Mouse (Mus musculus) neural tube, embryonic 11.5 days (tissue): ENCODE data around the gene Gm10273. TPM values are rescaled to one million over a fixed set of nuclear protein-coding genes. Genes with fewer than 3 reads are reported as not detected.
"Not testable (repeated sequence)": the region's sequence is repeated elsewhere in the genome, so short reads cannot be mapped to it uniquely, and the experiment has no call there.

ENCODE experiments used
- ATAC-seq: fragments of 200-750 bp; cut with Nextera tagmentation; 2 replicates; pipeline ENCODE4 v1.8.0; 2017; ENCODE audit warnings: moderate number of reproducible peaks, mild to moderate bottlenecking, moderate TSS enrichment, moderate library complexity; ENCODE audit not compliant: insufficient read depth, low FRiP score, low TSS enrichment
- DNase-seq: peaks from one replicate; pipeline ENCODE4 v3.0.0-alpha.2; 2015; ENCODE audit warnings: low spot score
- H3K27ac ChIP-seq: fragments of 300-500 bp; sonication (generic); 2 replicates; pipeline ENCODE4 v1.5.1; 2014; ENCODE audit warnings: low read depth, mild to moderate bottlenecking, low read length
- H3K27me3 ChIP-seq: fragments of 300-500 bp; sonication (generic); 2 replicates; pipeline ENCODE4 v1.6.1; 2014; ENCODE audit warnings: mild to moderate bottlenecking, low read length, mixed read lengths; ENCODE audit not compliant: control insufficient read depth, insufficient read depth
- H3K36me3 ChIP-seq: fragments of 300-500 bp; sonication (generic); 2 replicates; pipeline ENCODE4 v1.6.1; 2014; ENCODE audit warnings: mild to moderate bottlenecking, low read length, moderate library complexity, mixed read lengths; ENCODE audit not compliant: control insufficient read depth, insufficient read depth
- H3K4me1 ChIP-seq: fragments of 300-500 bp; sonication (generic); 2 replicates; pipeline ENCODE4 v1.6.1; 2014; ENCODE audit warnings: low read length, mixed read lengths; ENCODE audit not compliant: control insufficient read depth, insufficient read depth
- H3K4me2 ChIP-seq: fragments of 300-500 bp; sonication (generic); 2 replicates; pipeline ENCODE4 v1.6.1; 2014; ENCODE audit warnings: low read depth, mild to moderate bottlenecking, moderate library complexity
- H3K4me3 ChIP-seq: fragments of 300-500 bp; sonication (generic); 2 replicates; pipeline ENCODE4 v1.5.1; 2014; ENCODE audit warnings: low read depth, low read length
- H3K9ac ChIP-seq: fragments of 300-500 bp; sonication (generic); 2 replicates; pipeline ENCODE4 v1.6.1; 2014; ENCODE audit warnings: mild to moderate bottlenecking, low read length
- H3K9me3 ChIP-seq: fragments of 300-500 bp; sonication (generic); 2 replicates; pipeline ENCODE4 v1.6.1; 2016; ENCODE audit warnings: low read length; ENCODE audit not compliant: control insufficient read depth
- WGBS: fragments of 180-500 bp; shearing (Covaris S2); extraction: QIAGEN DNeasy Blood & Tissue Kit; methylation state at CpG from one replicate; pipeline ENCODE4 v1.1.7; 2014; 5-methylcytosine and 5-hydroxymethylcytosine counted together
- polyA plus RNA-seq: library from polyadenylated mRNA; unstranded; fragments of >200 nt; fragmentation: Nextera tagmentation; extraction: Ambion mirVana; gene quantifications from 2 replicates; pipeline ENCODE4 v1.2.1, GENCODE M21; 2014

The Gm10273 gene
- polyA plus RNA-seq, 1 experiment from 2014 or later: 16.1 TPM

GRCm38 (mm10) chr10:59380411-59380821 lies 15.0 kb upstream of the Gm10273 start:
- Histone ChIP-seq H3K27ac (no peak overlapping the region), H3K4me1 (no peaks in the 10 kb centered on the region), H3K4me3 (no peak overlapping the region), H3K9ac (no peak overlapping the region), H3K27me3 (no peaks in the 10 kb centered on the region), H3K4me2 (no peak overlapping the region), H3K9me3 (no peaks in the 10 kb centered on the region; the same call in 1 of the 2 replicates), H3K36me3 (no peaks in the 10 kb centered on the region)
- WGBS: 82% methylated on average over 2 of the region's 2 CpGs
- DNase-seq (no peak), ATAC-seq (no peak)

- not testable (repeated sequence) for H3K4me1 ChIP-seq, H3K27ac ChIP-seq, H3K9ac ChIP-seq, H3K4me3 ChIP-seq, DNase-seq, H3K4me2 ChIP-seq, ATAC-seq, H3K36me3 ChIP-seq, H3K27me3 ChIP-seq, H3K9me3 ChIP-seq
- 89% methylated on average over 5 of the region's 10 CpGs for WGBS
Observed at GRCm38 (mm10) chr10:59381563-59381962, 13.9 kb upstream of the Gm10273 start.

- Histone ChIP-seq H3K9ac (no peak overlapping the region), H3K27ac (no peak overlapping the region), H3K4me3 (no peak overlapping the region), H3K27me3 (no peaks in the 10 kb centered on the region), H3K9me3 (no peaks in the 10 kb centered on the region), H3K4me2 (no peak overlapping the region), H3K36me3 (no peaks in the 10 kb centered on the region), H3K4me1 (no peaks in the 10 kb centered on the region)
- WGBS: 92% methylated on average over 7 of the region's 8 CpGs
- DNase-seq (no peak), ATAC-seq (no peak)
Observed at GRCm38 (mm10) chr10:59386951-59387350, 8.5 kb upstream of the Gm10273 start.

GRCm38 (mm10) chr10:59389652-59390051 lies 5.8 kb upstream of the Gm10273 start:
- Histone ChIP-seq H3K27ac (no peak overlapping the region), H3K4me1 (no peaks in the 10 kb centered on the region), H3K9ac (no peak overlapping the region), H3K4me3 (no peak overlapping the region), H3K27me3 (no peaks in the 10 kb centered on the region), H3K4me2 (no peak overlapping the region), H3K36me3 (no peaks in the 10 kb centered on the region), H3K9me3 (no peaks in the 10 kb centered on the region)
- DNase-seq: no peak
- no peak for ATAC-seq
- WGBS: 95% methylated on average over 3 of the region's 3 CpGs

- Histone ChIP-seq H3K4me1 (no peaks in the 10 kb centered on the region), H3K4me3 (no peak overlapping the region), H3K9me3 (no peaks in the 10 kb centered on the region), H3K36me3 (no peaks in the 10 kb centered on the region), H3K9ac (no peak overlapping the region), H3K27me3 (no peaks in the 10 kb centered on the region), H3K4me2 (no peak overlapping the region), H3K27ac (no peak overlapping the region)
- ATAC-seq (no peak), DNase-seq (no peak)
- WGBS: 61% methylated on average over 4 of the region's 4 CpGs
Observed at GRCm38 (mm10) chr10:59391907-59392306, 3.5 kb upstream of the Gm10273 start.

GRCm38 (mm10) chr10:59402899-59403792 lies 7.7 kb downstream of the Gm10273 start, which contains the start of gene Pla2g12b:
Pla2g12b (plus strand) TSS chr10:59403660.
- 80% methylated on average over 21 of the region's 21 CpGs for WGBS
- no peak for ATAC-seq
- DNase-seq: no peak
- H3K27ac ChIP-seq: no peak within 1 kb of the TSS
- H3K9me3 ChIP-seq: no peaks in the 10 kb centered on the region
- no peak within 1 kb of the TSS for H3K4me2 ChIP-seq
- no peaks in the 10 kb centered on the region for H3K4me1 ChIP-seq
- no peaks in the 10 kb centered on the region for H3K27me3 ChIP-seq
- H3K36me3 ChIP-seq: no peaks in the 10 kb centered on the region
- no peak within 1 kb of the TSS for H3K9ac ChIP-seq
- no peak within 1 kb of the TSS for H3K4me3 ChIP-seq

GRCm38 (mm10) chr10:59403793-59404149 lies 8.3 kb downstream of the Gm10273 start:
- H3K9ac ChIP-seq: no peak overlapping the region
- no peak overlapping the region for H3K4me3 ChIP-seq
- DNase-seq (no peak), ATAC-seq (no peak)
- no peaks in the 10 kb centered on the region for H3K36me3 ChIP-seq
- no peaks in the 10 kb centered on the region for H3K4me1 ChIP-seq
- H3K9me3 ChIP-seq: no peaks in the 10 kb centered on the region
- H3K27ac ChIP-seq: no peak overlapping the region
- WGBS: 81% methylated on average over 10 of the region's 10 CpGs
- no peak overlapping the region for H3K4me2 ChIP-seq
- H3K27me3 ChIP-seq: no peaks in the 10 kb centered on the region

- DNase-seq (no peak), ATAC-seq (no peak)
- Histone ChIP-seq H3K36me3 (no peaks in the 10 kb centered on the region), H3K9ac (no peak overlapping the region), H3K9me3 (no peaks in the 10 kb centered on the region), H3K27ac (no peak overlapping the region), H3K27me3 (no peaks in the 10 kb centered on the region), H3K4me3 (no peak overlapping the region), H3K4me1 (no peaks in the 10 kb centered on the region), H3K4me2 (no peak overlapping the region)
- 47% methylated on average over 6 of the region's 6 CpGs for WGBS
Observed at GRCm38 (mm10) chr10:59408499-59408898, 13.1 kb downstream of the Gm10273 start.

GRCm38 (mm10) chr10:59410264-59410663 lies 14.8 kb downstream of the Gm10273 start:
- no peak for ATAC-seq
- H3K27ac ChIP-seq: no peak overlapping the region
- H3K36me3 ChIP-seq: no peaks in the 10 kb centered on the region
- 76% methylated on average over 12 of the region's 12 CpGs for WGBS
- no peaks in the 10 kb centered on the region for H3K4me1 ChIP-seq
- no peak overlapping the region for H3K4me2 ChIP-seq
- no peak for DNase-seq
- no peaks in the 10 kb centered on the region for H3K9me3 ChIP-seq
- H3K9ac ChIP-seq: no peak overlapping the region
- no peak overlapping the region for H3K4me3 ChIP-seq
- no peaks in the 10 kb centered on the region for H3K27me3 ChIP-seq
